Mouse (Mus musculus) MEL (cell line): ENCODE results near the gene Gm37240. TPM values are rescaled to one million over a fixed set of nuclear protein-coding genes. Genes with fewer than 3 reads are reported as not detected.

ENCODE experiments used
- DNase-seq: peaks from one replicate; pipeline ENCODE4 v3.0.0; 2011; ENCODE audit warnings: low read depth, low spot score
- H3K27ac ChIP-seq: 2 replicates; pipeline ENCODE4 v1.5.1; 2012; ENCODE audit warnings: low read depth, mild to moderate bottlenecking, control low read depth, low read length, moderate library complexity; ENCODE audit not compliant: control insufficient read depth
- H3K27me3 ChIP-seq, 2 experiments: fragments of 150-350 bp in 1 of 2; sonication (generic) in 1 of 2; 2 replicates each; pipeline ENCODE4 v1.6.1; 2012; ENCODE audit warnings: low read length in 2 of 2, mild to moderate bottlenecking in 2 of 2, improper control_type of control experiment in 1 of 2, moderate library complexity in 1 of 2; ENCODE audit not compliant: insufficient read depth in 2 of 2, control insufficient read depth in 1 of 2
- H3K36me3 ChIP-seq, 2 experiments: 2 replicates each; pipeline ENCODE4 v1.6.1; 2012 to 2014; ENCODE audit warnings: low read length in 2 of 2, improper control_type of control experiment in 1 of 2, inconsistent platforms in 1 of 2, mild to moderate bottlenecking in 1 of 2; ENCODE audit not compliant: insufficient read depth in 2 of 2, control insufficient read depth in 1 of 2
- H3K4me1 ChIP-seq, 2 experiments: fragments of 150-350 bp in 1 of 2; sonication (generic) in 1 of 2; 2 replicates each; pipeline ENCODE4 v1.6.1; 2012; ENCODE audit warnings: low read length in 2 of 2, improper control_type of control experiment in 1 of 2, mild to moderate bottlenecking in 1 of 2; ENCODE audit not compliant: insufficient read depth in 2 of 2, control insufficient read depth in 1 of 2
- H3K4me3 ChIP-seq, 2 experiments: fragments of 150-350 bp in 1 of 2; sonication (generic) in 1 of 2; 2 replicates each; pipeline ENCODE4 v1.5.1; 2012; ENCODE audit warnings: low read depth in 2 of 2, low read length in 2 of 2, mild to moderate bottlenecking in 2 of 2, moderate library complexity in 2 of 2, control low read depth in 1 of 2, improper control_type of control experiment in 1 of 2; ENCODE audit not compliant: control insufficient read depth in 1 of 2, insufficient read depth in 1 of 2
- H3K79me2 ChIP-seq: 2 replicates; pipeline ENCODE4 v1.6.1; 2012; ENCODE audit warnings: mild to moderate bottlenecking, low read length, moderate library complexity; ENCODE audit not compliant: control insufficient read depth, poor library complexity, insufficient read depth
- H3K9ac ChIP-seq: 2 replicates; pipeline ENCODE4 v1.6.1; 2012; ENCODE audit warnings: low read depth, mild to moderate bottlenecking, control low read depth, low read length, moderate library complexity; ENCODE audit not compliant: control insufficient read depth, poor library complexity, severe bottlenecking
- H3K9me3 ChIP-seq: fragments of 150-350 bp; sonication (generic); replicated peaks from 2 replicates; pipeline ENCODE4 v1.6.1; 2012; ENCODE audit warnings: mild to moderate bottlenecking, low read length, improper control_type of control experiment, moderate library complexity; ENCODE audit not compliant: insufficient read depth
- BHLHE40 ChIP-seq: IDR thresholded peaks from 2 replicates; pipeline ENCODE4 v1.6.1; 2012; ENCODE audit warnings: low read depth, mild to moderate bottlenecking, inconsistent platforms, low read length, improper control_type of control experiment, borderline replicate concordance
- CHD1 ChIP-seq: IDR thresholded peaks from 2 replicates; pipeline ENCODE4 v1.6.1; 2012; ENCODE audit warnings: low read depth, mild to moderate bottlenecking, inconsistent platforms, low read length, improper control_type of control experiment
- CTCF ChIP-seq, 3 experiments: IDR thresholded peaks in 2 of 3; conservative IDR thresholded peaks in 1 of 3; 2 replicates each; pipeline ENCODE4 v1.5.1; 2011 to 2012; ENCODE audit warnings: low read length in 3 of 3, low read depth in 2 of 3, mild to moderate bottlenecking in 2 of 3, improper control_type of control experiment in 1 of 3, inconsistent platforms in 1 of 3, mixed read lengths in 1 of 3, moderate library complexity in 1 of 3; ENCODE audit not compliant: control insufficient read depth in 1 of 3, insufficient read depth in 1 of 3, poor library complexity in 1 of 3, severe bottlenecking in 1 of 3
- E2F4 ChIP-seq: IDR thresholded peaks from 2 replicates; pipeline ENCODE4 v1.6.1; 2011; ENCODE audit warnings: low read depth, low read length, improper control_type of control experiment, borderline replicate concordance
- ELF1 ChIP-seq: IDR thresholded peaks from 2 replicates; pipeline ENCODE4 v1.6.1; 2014; ENCODE audit warnings: low read depth, mild to moderate bottlenecking, inconsistent platforms, low read length, improper control_type of control experiment, moderate library complexity
- GABPA ChIP-seq: IDR thresholded peaks from 2 replicates; pipeline ENCODE4 v1.6.1; 2012; ENCODE audit warnings: low read depth, mild to moderate bottlenecking, inconsistent platforms, low read length, improper control_type of control experiment, moderate library complexity
- GATA1 ChIP-seq: IDR thresholded peaks from 2 replicates; pipeline ENCODE4 v1.6.1; 2011; ENCODE audit warnings: low read depth, low read length, improper control_type of control experiment
- HCFC1 ChIP-seq: IDR thresholded peaks from 2 replicates; pipeline ENCODE4 v1.6.1; 2012; ENCODE audit warnings: low read depth, mild to moderate bottlenecking, inconsistent platforms, low read length, improper control_type of control experiment, moderate library complexity
- KAT2A ChIP-seq: conservative IDR thresholded peaks from 2 replicates; pipeline ENCODE4 v1.6.1; 2012; ENCODE audit warnings: low read depth, low read length, improper control_type of control experiment, inconsistent platforms
- MAX ChIP-seq: IDR thresholded peaks from 2 replicates; pipeline ENCODE4 v1.6.1; 2011; ENCODE audit warnings: low read length, improper control_type of control experiment
- MAZ ChIP-seq: IDR thresholded peaks from 2 replicates; pipeline ENCODE4 v1.6.1; 2012; ENCODE audit warnings: low read depth, mild to moderate bottlenecking, inconsistent platforms, low read length, improper control_type of control experiment
- MXI1 ChIP-seq: IDR thresholded peaks from 2 replicates; pipeline ENCODE4 v1.6.1; 2011; ENCODE audit warnings: mild to moderate bottlenecking, low read depth, low read length, improper control_type of control experiment
- MYB ChIP-seq: IDR thresholded peaks from 2 replicates; pipeline ENCODE4 v1.6.1; 2011; ENCODE audit warnings: mild to moderate bottlenecking, low read depth, low read length, improper control_type of control experiment
- NRF1 ChIP-seq: IDR thresholded peaks from 2 replicates; pipeline ENCODE4 v1.6.1; 2014; ENCODE audit warnings: low read depth, mild to moderate bottlenecking, inconsistent platforms, low read length, improper control_type of control experiment, moderate library complexity; ENCODE audit not compliant: poor library complexity, insufficient read depth, severe bottlenecking
- POLR2A ChIP-seq, 2 experiments: IDR thresholded peaks; 2 replicates each; pipeline ENCODE4 v1.6.1; 2011 to 2012; ENCODE audit warnings: low read length in 2 of 2, mild to moderate bottlenecking in 2 of 2, control low read depth in 1 of 2, improper control_type of control experiment in 1 of 2, low read depth in 1 of 2, moderate library complexity in 1 of 2; ENCODE audit not compliant: control insufficient read depth in 1 of 2, insufficient read depth in 1 of 2, poor library complexity in 1 of 2
- POLR2AphosphoS2 ChIP-seq: IDR thresholded peaks from 2 replicates; pipeline ENCODE4 v1.6.1; 2011; ENCODE audit warnings: low read length, improper control_type of control experiment
- POLR2AphosphoS5 ChIP-seq: IDR thresholded peaks from 2 replicates; pipeline ENCODE4 v1.6.1; 2012; ENCODE audit warnings: low read depth, borderline replicate concordance, mild to moderate bottlenecking, inconsistent platforms, low read length, moderate library complexity, mixed read lengths
- RAD21 ChIP-seq: IDR thresholded peaks from 2 replicates; pipeline ENCODE4 v1.6.1; 2011; ENCODE audit warnings: mild to moderate bottlenecking, low read depth, low read length, improper control_type of control experiment
- RCOR1 ChIP-seq: IDR thresholded peaks from 2 replicates; pipeline ENCODE4 v1.6.1; 2012; ENCODE audit warnings: low read depth, mild to moderate bottlenecking, inconsistent platforms, low read length, improper control_type of control experiment
- SIN3A ChIP-seq: IDR thresholded peaks from 2 replicates; pipeline ENCODE4 v1.6.1; 2012; ENCODE audit warnings: low read length, improper control_type of control experiment, inconsistent platforms
- SMC3 ChIP-seq: IDR thresholded peaks from 2 replicates; pipeline ENCODE4 v1.6.1; 2011; ENCODE audit warnings: low read depth, low read length, improper control_type of control experiment
- TAL1 ChIP-seq: IDR thresholded peaks from 2 replicates; pipeline ENCODE4 v1.6.1; 2012; ENCODE audit warnings: mild to moderate bottlenecking, inconsistent platforms, low read length, moderate library complexity, mixed read lengths
- TBP ChIP-seq: IDR thresholded peaks from 2 replicates; pipeline ENCODE4 v1.8.0; 2011; ENCODE audit warnings: low read depth, low read length, improper control_type of control experiment
- TCF12 ChIP-seq: IDR thresholded peaks from 2 replicates; pipeline ENCODE4 v1.6.1; 2014; ENCODE audit warnings: low read depth, mild to moderate bottlenecking, inconsistent platforms, low read length, improper control_type of control experiment, moderate library complexity
- UBTF ChIP-seq: IDR thresholded peaks from 2 replicates; pipeline ENCODE4 v1.6.1; 2012; ENCODE audit warnings: low read depth, mild to moderate bottlenecking, inconsistent platforms, low read length, improper control_type of control experiment, moderate library complexity, borderline replicate concordance; ENCODE audit not compliant: insufficient read depth
- USF1 ChIP-seq: IDR thresholded peaks from 2 replicates; pipeline ENCODE4 v1.6.1; 2014; ENCODE audit warnings: low read depth, mild to moderate bottlenecking, inconsistent platforms, low read length, improper control_type of control experiment, moderate library complexity
- USF2 ChIP-seq, 2 experiments: IDR thresholded peaks; 2 replicates each; pipeline ENCODE4 v1.6.1; 2011 to 2012; ENCODE audit warnings: improper control_type of control experiment in 2 of 2, low read length in 2 of 2, borderline replicate concordance in 1 of 2, inconsistent platforms in 1 of 2, low read depth in 1 of 2, mild to moderate bottlenecking in 1 of 2; ENCODE audit not compliant: insufficient read depth in 1 of 2
- ZC3H11A ChIP-seq: IDR thresholded peaks from 2 replicates; pipeline ENCODE4 v1.6.1; 2012; ENCODE audit warnings: low read depth, mild to moderate bottlenecking, inconsistent platforms, low read length, improper control_type of control experiment
- ZKSCAN1 ChIP-seq: IDR thresholded peaks from 2 replicates; pipeline ENCODE4 v1.6.1; 2012; ENCODE audit warnings: low read depth, mild to moderate bottlenecking, inconsistent platforms, low read length, improper control_type of control experiment, moderate library complexity
- polyA plus RNA-seq, 2 experiments: library from polyadenylated mRNA; stranded (reverse) in 1 of 2; unstranded in 1 of 2; fragments of >175 nt in 1 of 2; fragments of >200 nt in 1 of 2; gene quantifications; 2 replicates each; pipeline versions ENCODE4 v1.2.1 to v1.2.4; 2012; ENCODE audit warnings: low replicate concordance in 2 of 2, low read depth in 1 of 2; ENCODE audit not compliant: insufficient read length in 2 of 2, insufficient read depth in 1 of 2, missing spikeins in 1 of 2
- total RNA-seq: library from RNA; depleted of rRNA; stranded (reverse); fragments of 300-350 nt; gene quantifications from 2 replicates; pipeline ENCODE4 v1.2.3, GENCODE M21; 2012

The Gm37240 gene
- total and polyA plus RNA-seq, 3 experiments = 0.04 TPM; not detected in 2

DNA sequence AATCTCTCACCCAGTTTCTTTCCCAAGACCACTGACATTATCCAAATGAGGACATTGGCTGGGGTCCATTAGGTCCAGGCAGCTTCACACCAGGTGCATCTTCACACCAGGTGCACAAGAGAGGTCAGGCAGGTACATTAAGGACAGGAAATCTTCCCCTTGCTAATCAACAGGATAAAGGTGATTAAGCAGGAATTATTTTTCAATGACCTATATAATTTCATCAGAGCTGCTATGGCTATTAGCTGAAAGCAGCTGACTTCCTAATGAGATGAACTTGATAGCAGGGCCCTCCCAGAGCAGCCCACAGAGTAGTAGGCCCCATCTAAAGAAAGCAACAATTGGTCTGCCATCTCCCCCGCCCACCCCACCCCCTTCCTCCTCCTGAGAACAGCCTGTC is 1.4 kb downstream of the Gm37240 start:
- no peak for DNase-seq

DNA sequence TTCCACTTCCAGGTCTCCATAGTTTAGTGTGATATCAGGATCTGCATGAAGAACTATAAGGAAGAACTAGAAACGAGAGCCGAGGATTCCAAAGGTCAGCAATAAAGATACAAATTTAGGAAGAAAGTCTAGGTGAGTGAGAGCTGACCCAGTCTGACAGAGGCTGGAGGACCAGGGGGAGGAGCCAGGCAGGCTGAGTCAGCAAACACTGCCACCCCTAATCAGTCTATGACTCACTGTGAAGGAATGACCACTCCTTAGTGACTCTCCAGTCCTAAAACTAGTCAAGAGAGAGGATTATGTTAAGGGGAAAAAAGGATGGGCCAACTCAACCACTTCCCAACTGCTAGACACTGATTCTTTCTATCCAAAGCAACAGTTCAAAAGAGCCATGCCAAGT is 6.6 kb downstream of the Gm37240 start:
- Histone ChIP-seq H3K4me3 (no peak overlapping the region), H3K9me3 (no peaks in the 10 kb centered on the region), H3K9ac (no peak overlapping the region), H3K27ac (no peak overlapping the region), H3K27me3 (no peaks in the 10 kb centered on the region), H3K79me2 (no peaks in the 10 kb centered on the region), H3K4me1 (no peaks in the 10 kb centered on the region), H3K36me3 (no peaks in the 10 kb centered on the region)
- TF ChIP-seq BHLHE40 (no peak), MAZ (no peak), CTCF (IDR thresholded peaks at IDR 0.05 in 2 of 3, conservative IDR thresholded peaks at IDR 0.05 in 1 of 3; ENCODE audit: control insufficient read depth in 1 of 3, insufficient read depth in 1 of 3, low read depth in 2 of 3, low read length in 3 of 3, poor library complexity in 1 of 3, severe bottlenecking in 1 of 3) (no peak), TBP (no peak), CHD1 (no peak), USF2 (IDR thresholded peaks at IDR 0.05; ENCODE audit: borderline replicate concordance in 1 of 2, insufficient read depth in 1 of 2, low read depth in 1 of 2, low read length in 2 of 2) (no peak), GATA1 (no peak), ELF1 (no peak), SIN3A (no peak), SMC3 (no peak), UBTF (no peak), POLR2A (IDR thresholded peaks at IDR 0.05; ENCODE audit: control insufficient read depth in 1 of 2, insufficient read depth in 1 of 2, low read depth in 1 of 2, low read length in 2 of 2, poor library complexity in 1 of 2) (no peak), NRF1 (no peak), RCOR1 (no peak), RAD21 (no peak), MXI1 (no peak)
- no peak for DNase-seq

More for the DNA sequence above, 1.4 kb downstream of the Gm37240 start:
- no peaks in the 10 kb centered on the region for H3K79me2 ChIP-seq
- H3K4me1 ChIP-seq = no peaks in the 10 kb centered on the region
- H3K27me3 ChIP-seq = no peaks in the 10 kb centered on the region
- H3K4me3 ChIP-seq = no peak overlapping the region
- no peak overlapping the region for H3K9ac ChIP-seq
- H3K9me3 ChIP-seq = no peaks in the 10 kb centered on the region
- TF ChIP-seq ELF1 (no peak), HCFC1 (no peak), ZC3H11A (no peak), ZKSCAN1 (no peak), SIN3A (no peak), KAT2A (no peak), MYB (no peak), USF1 (no peak), GATA1 (no peak), POLR2A (IDR thresholded peaks at IDR 0.05; ENCODE audit: control insufficient read depth in 1 of 2, insufficient read depth in 1 of 2, low read depth in 1 of 2, low read length in 2 of 2, poor library complexity in 1 of 2) (no peak), POLR2AphosphoS5 (no peak), SMC3 (no peak), TCF12 (no peak), TAL1 (no peak), MAX (no peak), GABPA (no peak), POLR2AphosphoS2 (no peak), E2F4 (no peak)
- no peaks in the 10 kb centered on the region for H3K36me3 ChIP-seq
- H3K27ac ChIP-seq = no peak overlapping the region
